Mouse (Mus musculus) midbrain, embryonic 11.5 days (tissue): ENCODE measurements around the gene Zdhhc24. TPM values are rescaled to one million over a fixed set of nuclear protein-coding genes. Genes with fewer than 3 reads are reported as not detected.
"Not testable (repeated sequence)": the region's sequence is repeated elsewhere in the genome, so short reads cannot be mapped to it uniquely, and the experiment has no call there.

Source experiments
- ATAC-seq: fragments of 200-750 bp; cut with Nextera tagmentation; 2 replicates; pipeline ENCODE4 v1.8.0; 2017; ENCODE audit warnings: moderate TSS enrichment, moderate library complexity; ENCODE audit not compliant: low FRiP score
- DNase-seq: peaks from one replicate; pipeline ENCODE4 v3.0.0; 2015; ENCODE audit warnings: low spot score; ENCODE audit errors: missing footprints
- H3K27ac ChIP-seq: fragments of 300-500 bp; sonication (generic); 2 replicates; pipeline ENCODE4 v1.5.1; 2014; ENCODE audit warnings: low read depth, low read length
- H3K27me3 ChIP-seq: fragments of 300-500 bp; sonication (generic); 2 replicates; pipeline ENCODE4 v1.6.1; 2014; ENCODE audit warnings: mild to moderate bottlenecking, low read length, moderate library complexity, mixed read lengths; ENCODE audit not compliant: control insufficient read depth, insufficient read depth
- H3K36me3 ChIP-seq: fragments of 300-500 bp; sonication (generic); 2 replicates; pipeline ENCODE4 v1.6.1; 2014; ENCODE audit warnings: mild to moderate bottlenecking, low read length, moderate library complexity, mixed read lengths; ENCODE audit not compliant: control insufficient read depth, insufficient read depth
- H3K4me1 ChIP-seq: fragments of 300-500 bp; sonication (generic); 2 replicates; pipeline ENCODE4 v1.6.1; 2014; ENCODE audit warnings: low read length; ENCODE audit not compliant: control insufficient read depth, insufficient read depth
- H3K4me2 ChIP-seq: fragments of 300-500 bp; sonication (generic); 2 replicates; pipeline ENCODE4 v1.6.1; 2014; ENCODE audit warnings: mild to moderate bottlenecking, moderate library complexity
- H3K4me3 ChIP-seq: fragments of 300-500 bp; sonication (generic); 2 replicates; pipeline ENCODE4 v1.5.1; 2014; ENCODE audit warnings: low read depth, low read length
- H3K9ac ChIP-seq: fragments of 300-500 bp; sonication (generic); 2 replicates; pipeline ENCODE4 v1.6.1; 2014; ENCODE audit warnings: low read length
- H3K9me3 ChIP-seq: fragments of 300-500 bp; sonication (generic); 2 replicates; pipeline ENCODE4 v1.6.1; 2016; ENCODE audit warnings: low read length; ENCODE audit not compliant: control insufficient read depth
- WGBS: fragments of 180-500 bp; shearing (Covaris S2); extraction: QIAGEN DNeasy Blood & Tissue Kit; methylation state at CpG from one replicate; pipeline ENCODE4 v1.1.7; 2014; 5-methylcytosine and 5-hydroxymethylcytosine counted together
- polyA plus RNA-seq: library from polyadenylated mRNA; unstranded; fragments of >200 nt; fragmentation: Nextera tagmentation; extraction: Ambion mirVana; gene quantifications from 2 replicates; pipeline ENCODE4 v1.2.1, GENCODE M21; 2014

The Zdhhc24 gene
- polyA plus RNA-seq, 1 experiment from 2014 or later, result 13.3 TPM

GRCm38 (mm10) chr19:4865147-4865546 lies 13.3 kb upstream of the Zdhhc24 start:
- Histone ChIP-seq H3K36me3 (peaks cover 2% of the 10 kb centered on the region; the same call in 1 of the 2 replicates), H3K9ac (no peak overlapping the region), H3K27me3 (0 out of 2 replicates have a peak, but pooled peaks cover 3% of the 10 kb centered on the region), H3K4me2 (0 out of 2 replicates have a peak overlapping the region, but pooled peaks have one; percentile 7), H3K27ac (no peak overlapping the region), H3K4me1 (no peaks in the 10 kb centered on the region), H3K4me3 (no peak overlapping the region), H3K9me3 (no peaks in the 10 kb centered on the region)
- ATAC-seq, result no peak
- WGBS, result 9% methylated on average over 17 of the region's 17 CpGs
- DNase-seq, result no peak

GRCm38 (mm10) chr19:4874613-4875012 lies 3.9 kb upstream of the Zdhhc24 start:
- ATAC-seq, H3K9me3 ChIP-seq, H3K9ac ChIP-seq, H3K4me2 ChIP-seq, DNase-seq, H3K27me3 ChIP-seq, H3K27ac ChIP-seq, H3K4me1 ChIP-seq, H3K36me3 ChIP-seq, H3K4me3 ChIP-seq: not testable (repeated sequence)
- WGBS, result 88% methylated on average over 1 of the region's 1 CpGs

GRCm38 (mm10) chr19:4876241-4876640 lies 2.2 kb upstream of the Zdhhc24 start:
- H3K4me1 ChIP-seq, result peaks cover 6% of the 10 kb centered on the region
- no peak overlapping the region for H3K27ac ChIP-seq
- no peak overlapping the region for H3K4me2 ChIP-seq
- no peak overlapping the region for H3K9ac ChIP-seq
- no peak for ATAC-seq
- H3K9me3 ChIP-seq, result no peaks in the 10 kb centered on the region
- no peak for DNase-seq
- WGBS, result 67% methylated on average over 3 of the region's 4 CpGs
- no peaks in the 10 kb centered on the region for H3K36me3 ChIP-seq
- no peak overlapping the region for H3K4me3 ChIP-seq
- no peaks in the 10 kb centered on the region for H3K27me3 ChIP-seq

- no peak for ATAC-seq
- no peak for DNase-seq
- Histone ChIP-seq H3K36me3 (no peaks in the 10 kb centered on the region), H3K9me3 (no peaks in the 10 kb centered on the region), H3K27me3 (no peaks in the 10 kb centered on the region), H3K9ac (no peak overlapping the region), H3K4me2 (no peak overlapping the region), H3K4me1 (peaks cover 6% of the 10 kb centered on the region), H3K4me3 (no peak overlapping the region), H3K27ac (no peak overlapping the region)
- WGBS, result 67% methylated on average over 3 of the region's 3 CpGs
These were observed 1.7 kb upstream of the Zdhhc24 start for GRCm38 (mm10) chr19:4876755-4877154.

GRCm38 (mm10) chr19:4877785-4878184 lies 683 bp upstream of the Zdhhc24 start, which contains the start of gene Actn3:
Actn3 (minus strand) TSS chr19:4877909.
- ATAC-seq, result peak; percentile 12; the same call in 1 of the 2 replicates
- DNase-seq, result peak; percentile 84

GRCm38 (mm10) chr19:4879324-4879703 lies 846 bp downstream of the Zdhhc24 start:
- peak overlapping the region; percentile 82 for H3K9ac ChIP-seq
- 71% methylated on average over 10 of the region's 10 CpGs for WGBS
- no peaks in the 10 kb centered on the region for H3K36me3 ChIP-seq
- H3K27me3 ChIP-seq, result no peaks in the 10 kb centered on the region
- H3K4me3 ChIP-seq, result peak overlapping the region; percentile 91
- peaks cover 6% of the 10 kb centered on the region for H3K4me1 ChIP-seq
- DNase-seq (no peak), ATAC-seq (no peak)
- no peak overlapping the region for H3K27ac ChIP-seq
- peak overlapping the region; percentile 84 for H3K4me2 ChIP-seq
- H3K9me3 ChIP-seq, result no peaks in the 10 kb centered on the region

More at GRCm38 (mm10) chr19:4877785-4878184, 683 bp upstream of the Zdhhc24 start, which contains the start of gene Actn3:
- Histone ChIP-seq H3K4me3 (peak within 1 kb of the TSS; percentile 91), H3K27me3 (no peaks in the 10 kb centered on the region), H3K36me3 (no peaks in the 10 kb centered on the region), H3K27ac (peak within 1 kb of the TSS; percentile 25; the same call in 1 of the 2 replicates), H3K9ac (peak within 1 kb of the TSS; percentile 82), H3K4me2 (peak within 1 kb of the TSS; percentile 84), H3K9me3 (no peaks in the 10 kb centered on the region), H3K4me1 (peaks cover 6% of the 10 kb centered on the region)
- 4% methylated on average over 17 of the region's 17 CpGs for WGBS

- Histone ChIP-seq H3K4me2 (no peak overlapping the region), H3K9me3 (no peaks in the 10 kb centered on the region), H3K4me3 (no peak overlapping the region), H3K9ac (no peak overlapping the region), H3K27ac (no peak overlapping the region), H3K27me3 (no peaks in the 10 kb centered on the region), H3K36me3 (no peaks in the 10 kb centered on the region), H3K4me1 (no peaks in the 10 kb centered on the region; the same call in 1 of the 2 replicates)
- DNase-seq, result no peak
- no peak for ATAC-seq
- WGBS, result 82% methylated on average over 4 of the region's 4 CpGs
These were observed 5.5 kb downstream of the Zdhhc24 start for GRCm38 (mm10) chr19:4883961-4884360.

- H3K9me3 ChIP-seq, result no peaks in the 10 kb centered on the region
- no peaks in the 10 kb centered on the region for H3K27me3 ChIP-seq
- H3K27ac ChIP-seq, result no peak overlapping the region
- H3K4me1 ChIP-seq, result no peaks in the 10 kb centered on the region
- ATAC-seq (no peak), DNase-seq (no peak)
- no peak overlapping the region for H3K4me2 ChIP-seq
- no peaks in the 10 kb centered on the region for H3K36me3 ChIP-seq
- WGBS, result 88% methylated on average over 10 of the region's 10 CpGs
- H3K4me3 ChIP-seq, result no peak overlapping the region
- H3K9ac ChIP-seq, result no peak overlapping the region
These were observed 11.3 kb downstream of the Zdhhc24 start for GRCm38 (mm10) chr19:4889791-4890190.

GRCm38 (mm10) chr19:4891798-4892197 lies 13.3 kb downstream of the Zdhhc24 start:
- Histone ChIP-seq H3K4me2 (no peak overlapping the region), H3K9ac (no peak overlapping the region), H3K27ac (no peak overlapping the region), H3K9me3 (no peaks in the 10 kb centered on the region), H3K4me1 (no peaks in the 10 kb centered on the region), H3K27me3 (no peaks in the 10 kb centered on the region), H3K4me3 (no peak overlapping the region), H3K36me3 (no peaks in the 10 kb centered on the region)
- ATAC-seq (no peak), DNase-seq (no peak)
- 84% methylated on average over 3 of the region's 3 CpGs for WGBS
